Mouse (Mus musculus) spleen, embryonic (tissue): ENCODE data around the gene Lix1l.

Source experiments
- CTCF ChIA-PET: fragments of 350-600 bp; sonication (Branson Sonifier 250); formaldehyde crosslinking; loops from one replicate; lab custom pipeline; 2022; lab: Charles Lee

The Lix1l gene

GRCm38 (mm10) chr3:96600639-96601250 lies at the start of gene Lix1l:
Gene Lix1l (plus strand): TSS chr3:96601149.
- CTCF ChIA-PET: no interaction called here

- CTCF ChIA-PET: interaction anchor here (3.5 kb wide), 1 partner anchor 29 kb away, joined by 18 read pairs; no protein-coding TSS in a partner anchor
Measured at GRCm38 (mm10) chr3:96551203-96551602, 49.7 kb upstream of the Lix1l start.

- CTCF ChIA-PET: interaction anchor here (3.5 kb wide), 1 partner anchor 29 kb away, joined by 18 read pairs; no protein-coding TSS in a partner anchor
Measured at GRCm38 (mm10) chr3:96551890-96552289, 49.1 kb upstream of the Lix1l start.

DNA sequence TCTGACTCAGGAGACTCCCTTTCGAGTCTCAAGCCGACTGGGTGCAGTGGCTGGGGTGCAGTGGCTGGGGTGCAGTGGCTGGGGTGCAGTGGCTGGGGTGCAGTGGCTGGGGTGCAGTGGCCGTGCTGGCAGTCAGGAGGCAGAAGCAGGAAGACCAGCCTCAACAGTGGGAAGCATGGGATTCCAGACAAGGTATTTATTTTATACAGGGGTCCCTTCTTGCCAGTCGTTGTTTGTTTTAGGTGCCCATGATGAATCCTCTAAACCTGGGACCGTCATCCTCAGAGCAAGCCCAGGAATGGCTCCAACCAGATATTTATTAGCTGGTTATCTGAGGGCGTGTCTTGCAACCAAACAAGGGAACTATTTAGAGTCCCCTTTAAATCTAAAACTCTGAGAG lies 47.3 kb upstream of the Lix1l start:
- CTCF ChIA-PET: interaction anchor here (0.6 to 3.5 kb wide), 3 partner anchors 13 to 51 kb away, joined by 3 to 18 read pairs (median 3); no protein-coding TSS in a partner anchor

DNA sequence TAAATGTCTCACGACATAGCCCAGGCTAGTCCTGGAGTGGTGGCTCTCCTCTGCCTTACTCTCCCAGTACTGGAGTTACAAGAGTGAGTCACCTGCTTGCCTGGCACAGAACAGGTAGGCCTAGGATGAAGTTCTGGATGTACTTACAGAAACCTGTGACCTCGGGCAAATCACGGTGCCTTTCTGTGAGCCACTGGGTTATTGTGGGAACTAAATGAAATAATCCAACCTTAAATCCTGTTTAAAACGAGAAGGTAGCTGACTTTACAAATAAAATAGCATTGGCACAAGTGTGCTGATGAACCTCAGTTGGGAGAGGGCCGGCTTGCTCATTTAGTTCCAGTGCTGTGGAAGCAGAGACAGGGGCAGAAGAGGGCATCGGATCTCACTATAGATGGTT lies 46.7 kb upstream of the Lix1l start:
- CTCF ChIA-PET: interaction anchor here (0.6 to 0.7 kb wide), 2 partner anchors 43 to 51 kb away, joined by 3 read pairs; partner anchors contain the start of gene Ankrd34a

DNA sequence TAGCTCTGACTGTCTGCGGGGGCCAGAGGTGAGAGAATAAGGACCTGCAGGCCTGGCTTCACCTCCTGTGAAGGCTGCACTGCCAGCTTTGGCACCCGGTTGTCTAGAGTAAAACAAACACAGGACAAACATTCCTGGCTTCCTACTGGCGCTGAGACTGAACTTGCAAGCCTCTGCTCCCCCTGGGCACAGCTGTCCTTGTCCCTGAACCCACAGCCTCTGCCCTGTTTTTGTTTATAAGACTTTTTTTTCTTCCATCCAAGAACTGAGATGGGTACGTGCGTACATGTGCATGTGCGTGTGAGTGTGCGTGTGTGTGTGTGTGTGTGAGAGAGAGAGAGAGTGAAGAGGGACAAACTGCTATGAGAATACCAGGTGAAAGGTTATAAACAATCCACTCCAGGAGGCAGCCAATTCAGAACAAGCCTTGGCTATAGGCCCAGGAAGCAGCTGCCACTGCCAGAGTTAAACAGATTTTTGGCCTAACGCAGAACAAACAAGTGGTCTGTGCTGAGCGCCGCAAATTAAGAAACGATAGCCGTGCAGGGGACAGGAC lies 45.8 kb upstream of the Lix1l start:
- CTCF ChIA-PET: interaction anchor here (0.6 to 0.7 kb wide), 2 partner anchors 26 to 42 kb away, joined by 3 to 5 read pairs; partner anchors contain the start of gene Ankrd34a

DNA sequence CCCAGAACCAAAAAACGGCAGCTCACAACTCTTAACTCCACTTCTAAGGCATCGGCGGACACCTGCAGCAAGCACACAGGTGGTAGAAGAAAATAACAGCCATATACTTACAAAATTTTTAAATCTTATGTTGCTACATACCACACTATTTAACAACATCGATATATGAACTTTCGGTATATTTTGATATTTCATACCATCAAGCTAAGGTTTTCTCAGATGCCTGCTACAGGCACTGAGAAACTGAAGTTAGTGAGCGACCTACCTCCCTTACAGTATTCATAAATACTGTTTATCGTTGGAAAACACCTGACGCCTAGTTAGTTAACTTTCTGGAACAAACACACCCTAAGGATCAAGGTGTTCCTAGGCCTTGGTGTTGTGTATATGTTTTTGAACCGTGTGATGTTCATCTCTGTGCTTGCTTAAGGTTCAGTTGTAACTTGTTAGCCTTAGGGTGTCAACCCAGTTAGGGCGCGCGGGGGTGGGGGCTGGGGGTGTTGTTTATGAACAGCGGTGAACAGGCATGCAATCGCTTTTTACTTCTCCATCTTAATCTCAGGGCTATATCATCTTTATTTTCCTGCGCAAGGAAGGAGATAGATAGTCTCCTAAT lies 44.8 kb upstream of the Lix1l start:
- CTCF ChIA-PET: interaction anchor here (0.6 kb wide), 1 partner anchor 11 kb away, joined by 3 read pairs; no protein-coding TSS in a partner anchor

GRCm38 (mm10) chr3:96556651-96557635 lies 44.0 kb upstream of the Lix1l start:
- CTCF ChIA-PET: interaction anchor here (0.6 kb wide), 1 partner anchor 12 kb away, joined by 3 read pairs; no protein-coding TSS in a partner anchor

DNA sequence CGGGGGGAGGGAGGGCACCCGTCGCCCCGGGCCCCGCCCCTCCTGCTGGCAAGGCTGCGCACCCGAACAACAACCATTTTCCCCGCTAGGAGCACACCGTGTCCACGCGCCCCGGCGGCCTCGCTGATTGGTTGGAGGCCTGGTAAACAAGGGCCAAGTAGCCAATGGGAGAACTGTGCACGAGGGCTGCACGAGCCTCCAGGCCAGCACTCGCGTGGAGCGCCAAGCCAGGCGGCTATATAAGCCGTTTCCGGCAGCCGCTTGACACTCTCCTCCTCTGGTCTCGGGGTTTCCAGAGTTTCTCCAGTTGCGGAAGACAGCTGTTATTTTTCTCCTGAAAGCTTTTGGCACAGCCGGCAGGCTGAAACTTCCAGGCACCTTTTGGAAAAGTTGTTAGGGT lies 43.3 kb upstream of the Lix1l start, which contains the start of gene Txnip:
Txnip (plus strand) TSS at position 264 of the 400 bp plus-strand sequence.
- CTCF ChIA-PET: interaction anchor here (1.2 kb wide), 1 partner anchor 19 kb away, joined by 4 read pairs; the partner anchor contains the start of gene Gm16253

DNA sequence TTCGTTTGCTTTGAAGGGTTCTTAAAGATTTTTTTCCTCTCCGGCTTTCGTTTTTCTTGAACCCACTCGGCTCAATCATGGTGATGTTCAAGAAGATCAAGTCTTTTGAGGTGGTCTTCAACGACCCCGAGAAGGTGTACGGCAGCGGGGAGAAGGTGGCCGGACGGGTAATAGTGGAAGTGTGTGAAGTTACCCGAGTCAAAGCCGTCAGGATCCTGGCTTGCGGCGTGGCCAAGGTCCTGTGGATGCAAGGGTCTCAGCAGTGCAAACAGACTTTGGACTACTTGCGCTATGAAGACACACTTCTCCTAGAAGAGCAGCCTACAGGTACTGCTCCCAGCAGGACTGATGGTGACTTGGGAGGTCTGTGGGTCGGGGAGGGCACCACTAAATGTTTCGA lies 42.8 kb upstream of the Lix1l start:
- CTCF ChIA-PET: interaction anchor here (1.2 kb wide), 1 partner anchor 18 kb away, joined by 4 read pairs; the partner anchor contains the start of gene Gm16253

GRCm38 (mm10) chr3:96558668-96559196 lies 42.2 kb upstream of the Lix1l start:
- CTCF ChIA-PET: interaction anchor here (0.5 to 1.2 kb wide), 2 partner anchors 18 to 71 kb away, joined by 3 to 4 read pairs; partner anchors contain the start of genes Gm16253 and Rbm8a

GRCm38 (mm10) chr3:96559398-96559910 lies 41.5 kb upstream of the Lix1l start:
- CTCF ChIA-PET: interaction anchor here (0.5 kb wide), 1 partner anchor 70 kb away, joined by 3 read pairs; the partner anchor contains the start of gene Rbm8a

DNA sequence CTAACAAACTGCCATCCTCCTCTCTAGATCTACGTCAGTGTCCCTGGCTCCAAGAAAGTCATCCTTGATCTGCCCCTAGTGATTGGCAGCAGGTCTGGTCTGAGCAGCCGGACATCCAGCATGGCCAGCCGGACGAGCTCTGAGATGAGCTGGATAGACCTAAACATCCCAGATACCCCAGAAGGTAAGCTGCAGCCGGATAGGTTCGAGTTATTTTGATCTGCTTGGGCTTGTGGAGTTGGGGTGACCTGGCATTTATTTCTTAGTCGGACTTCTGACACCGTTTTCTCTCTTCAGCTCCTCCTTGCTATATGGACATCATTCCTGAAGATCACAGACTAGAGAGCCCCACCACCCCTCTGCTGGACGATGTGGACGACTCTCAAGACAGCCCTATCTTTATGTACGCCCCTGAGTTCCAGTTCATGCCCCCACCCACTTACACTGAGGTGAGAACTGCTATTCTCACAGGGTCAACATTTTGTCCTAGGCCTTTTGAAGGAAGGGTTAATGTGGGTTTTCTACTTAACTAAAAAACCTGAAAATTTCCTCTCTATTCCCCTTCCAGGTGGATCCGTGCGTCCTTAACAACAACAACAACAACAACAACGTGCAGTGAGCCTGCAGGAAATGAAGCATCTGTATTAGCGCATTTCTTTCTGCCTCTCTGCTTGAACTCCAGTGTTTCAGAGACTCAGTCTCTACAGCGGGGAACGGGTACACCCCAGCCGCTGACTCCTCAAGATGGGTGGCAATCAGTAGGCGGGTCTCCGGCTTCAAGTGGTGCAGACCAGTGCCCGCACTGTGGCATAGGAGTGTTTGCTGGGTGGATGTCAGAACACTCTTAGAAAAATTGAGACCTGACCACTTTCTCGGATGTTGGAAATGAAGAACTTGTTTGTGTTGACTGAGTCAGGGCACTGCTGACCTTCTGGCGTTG lies 40.8 kb upstream of the Lix1l start:
- CTCF ChIA-PET: no interaction called here

DNA sequence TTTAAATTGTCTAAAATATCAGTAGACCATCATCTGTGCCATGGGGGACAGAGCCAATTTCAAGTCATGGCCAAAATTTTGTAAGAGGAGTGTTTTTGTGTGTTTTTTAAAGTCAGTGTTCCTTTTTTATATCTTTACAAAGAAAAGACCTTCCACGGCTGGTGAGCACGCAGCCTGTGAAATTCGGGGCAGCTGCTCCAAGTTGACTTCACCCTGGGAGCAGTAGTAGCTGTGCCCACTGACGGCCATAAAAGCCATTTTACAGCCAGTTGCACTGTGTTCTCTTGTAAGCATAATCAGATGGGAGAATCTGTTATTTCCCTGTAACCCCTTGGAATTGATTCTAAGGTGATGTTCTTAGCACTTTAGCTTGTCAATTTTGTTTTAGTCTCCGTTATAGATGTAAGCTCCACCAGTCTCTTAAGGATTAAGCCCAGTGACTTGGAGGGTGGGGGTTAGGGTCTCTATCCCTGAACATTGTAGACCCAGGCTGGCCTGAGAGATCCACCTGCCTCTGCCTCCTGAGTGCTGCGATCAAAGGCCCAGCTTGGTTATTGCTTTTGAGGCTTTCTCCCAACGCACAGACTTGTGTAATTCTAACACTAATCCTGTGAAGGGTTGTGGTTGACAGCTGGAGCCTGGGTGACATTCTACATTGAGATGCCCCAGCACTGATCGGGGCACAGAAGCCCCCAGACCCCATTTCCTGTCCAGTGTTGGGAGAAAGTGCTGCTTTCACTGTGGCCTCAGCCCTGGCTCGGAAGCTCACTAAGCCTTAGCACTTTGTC lies 39.9 kb upstream of the Lix1l start:
- CTCF ChIA-PET: interaction anchor here (0.8 kb wide), 1 partner anchor 69 kb away, joined by 3 read pairs; the partner anchor contains the start of gene Rbm8a

DNA sequence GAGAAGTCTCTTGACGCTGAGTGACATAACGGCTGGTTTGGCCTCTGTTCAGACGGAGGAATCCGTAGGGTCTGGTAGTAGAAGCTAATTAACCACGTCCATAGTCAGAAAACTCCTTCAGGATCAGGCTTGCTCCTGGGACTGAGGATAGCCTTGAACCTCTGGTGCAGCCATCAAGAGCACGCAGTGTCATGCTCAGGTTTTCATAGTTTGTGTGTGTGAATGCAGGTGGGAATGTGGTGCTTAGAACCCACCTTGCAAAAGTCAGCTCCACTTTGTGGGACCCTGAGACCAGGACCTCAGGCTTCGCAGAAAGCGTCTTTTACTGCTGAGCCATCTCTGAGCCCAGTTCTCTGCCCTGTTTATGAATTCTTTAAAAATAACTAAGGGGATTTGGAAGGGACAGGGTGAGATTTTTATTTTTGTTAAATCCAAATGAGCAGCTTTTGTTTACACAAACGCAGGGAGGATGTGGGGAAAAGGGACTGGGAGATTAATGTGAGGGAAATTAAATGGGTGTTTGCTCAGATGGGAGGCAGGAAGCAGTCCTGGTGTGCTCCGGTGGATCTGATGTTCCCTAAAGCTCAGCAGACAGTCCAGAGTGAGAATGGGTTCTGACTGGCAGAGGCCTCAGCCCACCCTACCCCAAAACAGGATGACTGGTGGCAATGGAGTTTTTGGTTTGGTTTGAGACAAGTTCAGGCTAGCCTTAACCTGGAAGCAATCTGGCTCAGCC lies 38.8 kb upstream of the Lix1l start:
- CTCF ChIA-PET: interaction anchor here (0.7 to 1.3 kb wide), 3 partner anchors 15 to 364 kb away, joined by 3 to 5 read pairs (median 3); partner anchors contain the start of gene Gm16253

DNA sequence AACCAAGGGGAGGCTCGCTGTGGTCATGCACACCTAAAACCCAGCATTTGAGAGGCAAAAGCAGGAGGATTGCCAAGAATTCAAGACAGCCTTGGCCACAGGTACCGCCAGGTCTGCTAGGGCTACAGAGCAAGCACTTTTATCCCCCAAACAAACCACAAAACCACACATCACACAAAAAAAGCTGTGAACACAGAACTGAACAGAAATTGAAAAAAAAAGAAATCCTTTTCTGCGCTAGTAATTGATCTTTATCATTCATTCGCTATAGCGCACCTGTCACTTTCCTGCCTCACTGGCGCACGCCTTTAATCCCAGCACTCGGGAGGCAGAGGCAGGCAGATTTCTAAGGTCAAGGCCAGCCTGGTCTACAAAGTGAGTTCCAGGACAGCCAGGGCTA lies 37.7 kb upstream of the Lix1l start:
- CTCF ChIA-PET: interaction anchor here (0.6 to 1.3 kb wide), 2 partner anchors 13 to 14 kb away, joined by 5 read pairs; partner anchors contain the start of gene Gm16253
